Mouse (Mus musculus) kidney, adult 10 weeks (tissue): ENCODE measurements around the gene Slc18a2. TPM values are rescaled to one million over a fixed set of nuclear protein-coding genes. Genes with fewer than 3 reads are reported as not detected.

Source experiments
- polyA plus RNA-seq: library from polyadenylated mRNA; stranded (reverse); fragments of 350-450 nt; fragmentation: Illumina TruSeq; extraction: RNeasy Lipid Tissue Mini Kit (QIAGEN cat#74804); gene quantifications from one replicate; pipeline ENCODE4 v1.2.3, GENCODE M21; 2014; ENCODE audit warnings: low read depth, low replicate concordance

Gene Slc18a2
- 0.44 TPM for polyA plus RNA-seq

GRCm38 (mm10) chr19:59260718-59261442 is at the start of gene Slc18a2:
TSS of gene Slc18a2 (plus strand) at chr19:59260896.

GRCm38 (mm10) chr19:59218991-59219390 is 41.7 kb upstream of the Slc18a2 start, which contains the start of gene Kcnk18:
TSS of gene Kcnk18 (plus strand) at chr19:59219214.

GRCm38 (mm10) chr19:59321990-59322389 is 61.3 kb downstream of the Slc18a2 start, which contains the start of gene Rps12-ps3:
TSS of gene Rps12-ps3 (plus strand) at chr19:59322290.

Other genes starting within 250 kb of the Slc18a2 start
- 19.8 TPM for gene Shtn1, start 184.8 kb upstream of the Slc18a2 start, polyA plus RNA-seq
- not detected for gene Vax1, start 90.8 kb upstream of the Slc18a2 start, polyA plus RNA-seq
- not detected for gene Kcnk18, start 41.7 kb upstream of the Slc18a2 start, polyA plus RNA-seq
- 1.5 TPM for gene Rps12-ps3, start 61.4 kb downstream of the Slc18a2 start, polyA plus RNA-seq
- 52.5 TPM for gene Pdzd8, start 84.9 kb downstream of the Slc18a2 start, polyA plus RNA-seq
- 147 TPM for gene Emx2, start 197.5 kb downstream of the Slc18a2 start, polyA plus RNA-seq